Mouse (Mus musculus) ovary, postnatal 36 days (tissue): ENCODE results near the gene Fars2.

ENCODE experiments used
- DNase-seq: peaks from one replicate; pipeline ENCODE4 v3.0.0; 2022; ENCODE audit warnings: low spot score, mixed read lengths

The Fars2 gene

DNA sequence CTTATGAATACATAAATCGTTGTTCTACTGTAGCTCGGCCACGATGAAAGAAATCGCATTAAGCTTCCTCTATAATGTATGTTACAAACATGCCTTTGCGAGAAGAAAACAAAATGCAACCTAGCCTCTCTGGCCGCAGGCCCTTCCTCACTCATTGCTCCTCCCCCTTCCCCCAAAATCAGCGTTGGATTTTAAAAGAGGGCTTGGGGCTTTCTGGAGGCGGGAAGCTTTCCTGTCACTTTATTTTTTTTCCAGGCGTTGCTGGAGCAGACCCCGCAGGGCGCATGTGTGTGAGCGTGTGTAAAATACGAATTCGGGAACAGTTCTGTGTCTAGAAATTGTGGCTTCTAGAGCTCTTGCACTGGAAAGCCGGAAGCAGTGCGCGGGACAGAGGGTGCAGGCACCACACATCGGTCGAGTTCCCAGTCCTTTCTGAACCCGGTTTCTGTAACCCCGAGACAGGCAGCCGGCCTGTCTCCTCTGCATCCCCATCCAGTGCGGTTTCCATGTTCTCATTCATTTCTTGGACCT lies 614.8 kb downstream of the Fars2 start:
- DNase-seq: no peak

DNA sequence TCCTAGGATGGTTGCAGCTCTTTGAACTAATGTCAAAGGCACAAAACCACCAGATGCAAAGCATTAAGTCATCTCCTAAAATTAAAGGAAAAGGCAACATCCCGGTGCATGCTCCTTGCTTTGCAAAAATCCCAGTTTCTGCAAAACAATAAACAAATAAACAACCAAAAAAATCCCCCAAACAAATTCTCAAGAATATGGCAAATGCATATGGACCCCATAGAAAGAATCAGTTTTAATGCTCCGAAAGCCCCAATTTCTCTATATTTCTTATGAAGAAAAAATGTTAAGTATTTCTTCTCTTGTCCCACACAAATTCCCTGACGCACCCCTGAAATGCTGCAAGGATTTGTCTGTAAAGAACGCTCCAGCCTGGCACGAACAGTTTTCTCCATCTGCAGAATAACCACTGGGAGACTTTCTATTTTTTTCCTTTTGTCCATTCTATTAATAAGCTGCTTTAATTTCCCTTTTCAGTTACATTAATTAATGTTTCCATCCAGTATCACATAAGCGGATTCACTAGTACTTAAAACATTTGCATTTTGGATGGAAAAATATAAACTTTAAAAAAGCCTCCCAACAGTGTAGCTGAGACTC lies 615.8 kb downstream of the Fars2 start:
- no peak for DNase-seq

DNA sequence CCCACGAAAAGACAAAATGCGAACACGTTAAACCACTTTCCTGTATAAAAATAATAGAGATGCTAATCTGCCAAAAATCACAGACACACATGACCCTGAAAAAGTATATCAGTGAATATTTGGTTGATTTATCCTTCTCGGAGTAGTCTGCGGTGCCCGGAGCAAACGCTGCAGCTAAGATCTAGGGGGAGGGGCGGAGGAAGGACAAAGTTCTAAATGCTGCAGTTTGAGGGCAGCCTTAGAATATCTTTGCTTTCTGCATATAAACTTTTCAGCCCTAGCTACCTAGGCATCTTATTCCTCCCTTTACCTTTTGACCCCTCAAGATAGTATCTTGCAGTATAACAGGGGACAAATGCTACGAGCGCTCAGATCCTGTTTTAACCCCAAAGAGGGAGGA lies 616.4 kb downstream of the Fars2 start:
- DNase-seq: no peak

DNA sequence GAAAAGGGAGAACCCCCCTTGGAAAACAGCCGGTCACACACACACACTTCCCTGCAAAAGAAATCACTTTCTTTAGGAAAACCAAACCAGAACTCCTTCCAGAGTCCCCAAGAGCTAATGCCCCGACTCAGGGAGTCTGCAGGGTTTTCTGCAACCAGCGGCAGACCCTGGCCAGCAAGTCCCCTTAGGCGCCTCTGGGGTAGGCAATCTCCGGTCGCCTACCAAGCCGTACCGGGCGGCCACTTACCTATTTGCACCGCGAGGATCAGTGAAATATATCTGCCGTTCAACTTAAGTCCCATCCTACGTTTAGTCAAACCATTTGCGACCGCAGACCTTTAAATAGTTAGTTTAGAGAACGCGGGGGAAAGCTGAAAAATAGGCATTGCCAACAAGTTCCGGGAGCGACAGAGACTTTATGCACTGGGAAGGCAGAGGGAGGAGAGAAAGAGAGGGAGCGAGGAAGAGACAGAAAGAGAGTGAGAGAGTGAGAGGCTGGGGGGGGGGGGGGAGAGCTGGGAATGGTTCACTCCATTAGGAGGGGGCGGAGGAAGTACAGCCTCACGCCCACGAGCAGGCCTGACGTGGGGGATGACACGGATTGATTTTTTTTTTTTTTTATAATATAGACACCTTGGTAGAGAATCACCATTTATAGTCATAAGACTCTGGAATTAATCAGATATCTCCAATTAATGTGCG lies 616.9 kb downstream of the Fars2 start:
- DNase-seq: peak; percentile 23

DNA sequence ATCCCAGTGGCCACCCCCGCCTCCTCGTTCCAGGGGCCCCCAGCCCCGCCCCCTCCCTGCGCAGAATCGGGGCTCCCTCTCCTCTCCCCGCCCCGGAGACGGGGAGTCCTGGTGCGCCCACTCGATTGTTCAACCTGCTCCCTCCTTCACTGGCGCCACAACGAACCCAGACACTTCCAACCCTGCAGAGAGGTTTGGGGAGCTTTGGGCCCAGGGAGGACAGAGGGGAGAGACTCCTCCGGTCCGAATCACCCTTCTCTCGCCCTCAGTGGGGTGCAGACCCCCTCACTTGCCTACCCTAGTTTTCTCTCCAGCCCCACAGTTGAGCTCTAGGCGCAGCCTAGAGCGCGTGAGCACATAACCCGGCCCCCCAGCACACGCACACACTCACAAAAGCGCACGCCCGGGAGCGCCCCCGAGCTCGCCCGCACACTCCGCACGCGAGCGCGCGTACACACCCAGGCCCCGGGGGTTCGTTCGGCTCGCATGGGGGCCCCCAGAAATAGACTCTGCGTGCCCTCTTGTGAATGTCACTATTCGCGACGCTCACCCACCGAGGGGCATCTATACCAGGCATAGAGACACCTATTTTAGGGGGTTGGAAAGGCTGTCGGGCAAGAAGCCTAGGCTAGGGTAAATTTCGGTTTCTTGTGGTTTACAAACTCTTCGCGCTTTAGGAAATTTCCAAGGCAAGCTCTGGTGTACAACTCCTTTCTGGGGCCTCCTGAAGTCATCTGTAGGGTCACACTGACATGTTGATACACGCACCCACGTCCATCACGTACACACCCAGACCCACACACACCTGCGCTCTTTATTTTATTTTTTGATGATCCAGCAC lies 617.7 kb downstream of the Fars2 start, which contains the start of gene Nrn1:
TSS of gene Nrn1 (minus strand) at position 401 of the 841 bp plus-strand sequence.
- DNase-seq: peak; percentile 39

DNA sequence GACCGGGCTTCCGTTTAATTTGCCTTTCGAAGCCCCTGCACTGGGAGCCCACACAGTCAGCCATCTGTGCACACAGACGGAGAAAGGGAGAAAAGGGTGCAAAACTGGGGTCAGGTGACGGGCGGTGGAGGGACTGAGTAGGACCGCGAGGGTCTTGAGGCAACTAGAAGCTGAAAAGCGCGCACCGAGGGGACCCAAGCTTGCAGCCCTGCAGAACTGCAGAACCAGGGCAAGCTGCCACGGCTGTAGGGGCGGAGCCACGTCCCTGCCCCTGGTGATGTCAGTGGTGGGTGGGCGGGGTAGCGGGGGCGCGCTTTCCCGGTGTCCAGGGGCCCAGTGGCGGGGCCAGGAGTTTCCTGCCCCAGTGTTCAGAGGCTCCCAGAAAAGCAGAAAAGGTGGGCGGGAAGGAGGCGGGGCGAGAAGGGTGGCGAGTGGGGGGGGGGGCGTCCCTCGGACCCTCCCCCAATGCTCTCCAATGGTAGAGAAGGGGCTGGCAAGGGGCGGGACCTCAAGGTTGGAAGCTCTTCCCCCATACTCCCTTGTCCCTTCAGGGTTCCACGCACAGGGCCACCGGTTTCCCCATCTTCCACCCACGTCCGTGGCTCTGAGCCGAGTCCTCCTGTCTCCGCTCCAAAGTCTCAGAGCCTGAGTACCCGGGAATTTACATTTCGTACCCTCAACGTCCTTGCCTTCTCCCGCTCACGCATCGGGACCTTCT lies 618.8 kb downstream of the Fars2 start:
- DNase-seq: peak; percentile 69

DNA sequence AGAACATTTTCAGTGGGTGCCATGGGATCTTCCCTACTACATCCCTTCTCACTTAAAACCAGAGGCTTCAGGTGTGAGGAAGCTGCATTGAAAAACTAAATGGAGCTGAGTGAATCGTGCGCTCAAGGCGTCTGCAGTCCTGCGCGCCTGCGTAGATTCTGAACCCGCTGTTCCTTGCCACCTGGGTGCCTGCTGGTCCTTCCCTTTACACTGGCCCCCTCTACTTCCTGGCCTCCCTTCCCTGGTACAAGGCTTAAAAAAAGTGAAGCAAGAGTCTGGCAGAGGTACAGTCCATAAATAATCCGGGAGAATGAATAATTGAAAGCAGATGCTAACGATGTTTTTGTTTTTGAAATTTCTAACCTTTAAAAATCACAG lies 619.4 kb downstream of the Fars2 start:
- no peak for DNase-seq

DNA sequence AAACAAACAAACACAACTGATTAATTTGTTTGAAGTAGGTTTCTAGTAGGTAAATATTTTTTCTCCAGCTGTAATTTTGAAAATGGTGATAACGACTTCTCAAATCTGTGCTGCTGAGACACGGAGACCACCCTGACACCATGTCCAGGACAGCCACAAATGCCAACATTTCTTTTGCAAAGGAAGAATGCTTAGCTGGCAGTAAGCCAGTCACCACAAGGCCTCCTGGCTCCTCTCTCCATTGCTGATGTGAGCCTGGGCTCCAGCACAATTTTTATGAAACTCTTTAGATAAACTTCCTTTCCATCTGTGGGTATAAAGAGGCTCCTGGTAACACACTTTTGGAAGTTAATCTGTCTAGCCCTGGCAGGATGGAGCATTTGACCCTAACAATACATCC lies 632.8 kb downstream of the Fars2 start:
- no peak for DNase-seq

DNA sequence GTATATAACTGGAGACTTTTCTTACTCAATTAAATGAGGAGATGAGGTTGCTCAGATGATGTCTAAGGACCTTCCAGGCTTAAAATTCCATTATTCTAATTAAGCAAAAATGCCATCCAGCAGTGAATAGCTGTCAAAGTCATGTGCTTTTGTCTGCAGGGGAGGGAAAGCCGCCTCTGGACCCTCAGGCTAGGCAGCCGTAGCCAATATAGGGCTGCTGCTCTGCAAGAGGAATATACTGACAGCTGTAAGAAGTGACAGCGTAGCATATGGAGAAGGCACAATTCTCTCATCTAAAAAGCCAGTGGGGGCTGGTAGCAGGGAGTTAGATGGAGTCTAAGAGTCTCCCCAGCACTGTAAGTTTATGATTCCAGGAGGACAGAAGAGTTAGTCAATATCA lies 634.6 kb downstream of the Fars2 start:
- no peak for DNase-seq

DNA sequence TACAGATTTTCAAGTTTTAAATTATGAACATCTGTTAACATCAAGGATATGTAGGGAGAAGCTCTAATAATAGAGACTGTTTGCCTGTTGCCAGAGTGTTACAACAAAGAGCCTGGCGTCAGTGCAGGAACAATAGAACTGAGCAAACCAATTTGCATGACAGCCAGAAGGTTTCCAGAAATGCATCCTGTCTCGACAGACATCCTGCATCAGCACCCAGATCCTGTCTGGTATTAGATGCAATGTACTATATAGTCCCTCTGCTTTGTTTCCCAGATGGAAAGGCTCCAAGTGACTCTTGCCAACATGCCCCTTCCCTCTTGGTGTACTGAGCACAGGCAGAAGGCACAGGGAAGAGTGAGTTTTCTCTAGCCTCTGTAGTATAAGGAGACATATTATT lies 649.6 kb downstream of the Fars2 start:
- no peak for DNase-seq
